Comparison of ENCODE assay signal across 10 mouse cellular contexts in genomic region chr2:60922351-60922750, GRCm38 (mm10). TPM values are rescaled to one million over a fixed set of nuclear protein-coding genes. Genes with fewer than 3 reads are reported as not detected.
DNase-seq lines count a peak whose midpoint lies in the region; ATAC-seq and TF ChIP-seq lines count a peak whose summit lies in the region.
"Had no signal": no experiment of that assay in that cellular context is flagged by ENCODE, and none has a peak within 500 bp of the region (broad histone marks: within the 10 kb centered on the region; RNA-seq: fewer than 3 reads in every experiment).

No protein-coding gene starts in this region.

- no peak overlapping the region for H3K4me3 ChIP-seq in hindbrain, embryonic 11.5 days (ENCODE audit: low read depth, low read length)
- H3K4me3 ChIP-seq in hindbrain, postnatal 0 days (ENCODE audit: low read length): no peak overlapping the region
- H3K4me3 ChIP-seq in embryonic fibroblast, embryonic 13.5 days (ENCODE audit: insufficient read depth, low read length): no peak overlapping the region
- no peak overlapping the region for H3K4me3 ChIP-seq in intestine, embryonic 16.5 days (ENCODE audit: low read length)
- H3K4me3 ChIP-seq in lung, postnatal 0 days (ENCODE audit: low read depth, low read length): no peak overlapping the region
- H3K4me3 ChIP-seq in forebrain, embryonic 11.5 days (ENCODE audit: low read depth, low read length): no peak overlapping the region
- H3K4me3 ChIP-seq: neural tube, embryonic 13.5 days had no signal

- no peak overlapping the region for H3K27ac ChIP-seq in hindbrain, embryonic 11.5 days (ENCODE audit: low read depth, low read length)
- no peak overlapping the region for H3K27ac ChIP-seq in hindbrain, postnatal 0 days
- peak overlapping the region; percentile 68 for H3K27ac ChIP-seq in embryonic fibroblast, embryonic 13.5 days (ENCODE audit: insufficient read depth, low read length)
- peak overlapping the region; percentile 45; the same call in 1 of the 2 replicates for H3K27ac ChIP-seq in intestine, embryonic 16.5 days (ENCODE audit: low read length)
- H3K27ac ChIP-seq in lung, postnatal 0 days (ENCODE audit: low read length): peak overlapping the region; percentile 80
- H3K27ac ChIP-seq in forebrain, embryonic 11.5 days (ENCODE audit: low read depth, low read length): no peak overlapping the region
- H3K27ac ChIP-seq: neural tube, embryonic 13.5 days had no signal

- no peak for TF ChIP-seq CTCF in hindbrain, postnatal 0 days (IDR thresholded peaks at IDR 0.05; ENCODE audit: low read depth)
- no peak for TF ChIP-seq CTCF in embryonic fibroblast, embryonic 13.5 days (IDR thresholded peaks at IDR 0.05; ENCODE audit: borderline replicate concordance, insufficient read depth, low read length)
- TF ChIP-seq CTCF in lung, postnatal 0 days (IDR thresholded peaks at IDR 0.05): no peak

- TF ChIP-seq POLR2A in embryonic fibroblast, embryonic 13.5 days (IDR thresholded peaks at IDR 0.05; ENCODE audit: low read depth, low read length): no peak

- H3K36me3 ChIP-seq in hindbrain, embryonic 11.5 days (ENCODE audit: control insufficient read depth, insufficient read depth, low read length): no peaks in the 10 kb centered on the region
- H3K36me3 ChIP-seq in hindbrain, postnatal 0 days (ENCODE audit: insufficient read depth, low read length): no peaks in the 10 kb centered on the region
- no peaks in the 10 kb centered on the region for H3K36me3 ChIP-seq in intestine, embryonic 16.5 days (ENCODE audit: control insufficient read depth, insufficient read depth, low read length)
- H3K36me3 ChIP-seq in lung, postnatal 0 days (ENCODE audit: insufficient read depth, low read length): no peaks in the 10 kb centered on the region
- no peaks in the 10 kb centered on the region for H3K36me3 ChIP-seq in forebrain, embryonic 11.5 days (ENCODE audit: control insufficient read depth, insufficient read depth, low read length)
- H3K36me3 ChIP-seq: neural tube, embryonic 13.5 days had no signal

- H3K4me2 ChIP-seq in hindbrain, embryonic 11.5 days (replicated peaks; ENCODE audit: low read depth, low read length): no peak overlapping the region
- no peak overlapping the region for H3K4me2 ChIP-seq in hindbrain, postnatal 0 days (ENCODE audit: low read depth, low read length)
- H3K4me2 ChIP-seq in intestine, embryonic 16.5 days (ENCODE audit: low read depth, low read length): 0 out of 2 replicates have a peak overlapping the region, but pooled peaks have one; percentile 3
- peak overlapping the region; percentile 8; the same call in 1 of the 2 replicates for H3K4me2 ChIP-seq in lung, postnatal 0 days (replicated peaks; ENCODE audit: low read depth, low read length)
- H3K4me2 ChIP-seq in forebrain, embryonic 11.5 days (ENCODE audit: low read depth, low read length, severe bottlenecking): no peak overlapping the region
- H3K4me2 ChIP-seq: neural tube, embryonic 13.5 days had no signal

- no peaks in the 10 kb centered on the region for H3K9me3 ChIP-seq in hindbrain, embryonic 11.5 days (ENCODE audit: control insufficient read depth, low read length)
- no peaks in the 10 kb centered on the region for H3K9me3 ChIP-seq in hindbrain, postnatal 0 days (ENCODE audit: low read length)
- H3K9me3 ChIP-seq in intestine, embryonic 16.5 days (ENCODE audit: control insufficient read depth, low read length): no peaks in the 10 kb centered on the region
- no peaks in the 10 kb centered on the region for H3K9me3 ChIP-seq in lung, postnatal 0 days (ENCODE audit: low read length)
- no peaks in the 10 kb centered on the region for H3K9me3 ChIP-seq in forebrain, embryonic 11.5 days (ENCODE audit: control insufficient read depth, low read length)
- H3K9me3 ChIP-seq: neural tube, embryonic 13.5 days had no signal

- DNase-seq in hindbrain, embryonic 11.5 days (ENCODE audit: low spot score): no peak
- no peak for DNase-seq in hindbrain, postnatal 0 days (ENCODE audit: low spot score)
- DNase-seq in lung, postnatal 0 days (ENCODE audit: low spot score): peak; percentile 75
- DNase-seq in spleen, postnatal 14 days (ENCODE audit: low spot score in 2 of 2): no peak
- DNase-seq in forebrain, embryonic 11.5 days (ENCODE audit: low spot score): no peak
- DNase-seq in adrenal gland, postnatal 10 days: no peak
- DNase-seq: cerebellum, postnatal 14 days had no signal

- no peaks in the 10 kb centered on the region for H3K4me1 ChIP-seq in hindbrain, embryonic 11.5 days (replicated peaks; ENCODE audit: control insufficient read depth, insufficient read depth, low read length)
- peaks cover 3% of the 10 kb centered on the region; the same call in 1 of the 2 replicates for H3K4me1 ChIP-seq in hindbrain, postnatal 0 days (ENCODE audit: insufficient read depth, low read length)
- peaks cover 10% of the 10 kb centered on the region for H3K4me1 ChIP-seq in embryonic fibroblast, embryonic 13.5 days (ENCODE audit: control insufficient read depth, insufficient read depth, low read length)
- H3K4me1 ChIP-seq in intestine, embryonic 16.5 days (ENCODE audit: control insufficient read depth, insufficient read depth, low read length): peaks cover 13% of the 10 kb centered on the region
- peaks cover 29% of the 10 kb centered on the region; the same call in 1 of the 2 replicates for H3K4me1 ChIP-seq in lung, postnatal 0 days (ENCODE audit: insufficient read depth, low read depth, low read length)
- no peaks in the 10 kb centered on the region for H3K4me1 ChIP-seq in forebrain, embryonic 11.5 days (replicated peaks; ENCODE audit: control insufficient read depth, insufficient read depth, low read length)

- TF ChIP-seq EP300 in lung, postnatal 0 days (IDR thresholded peaks at IDR 0.05): peak; percentile 73

- no peaks in the 10 kb centered on the region for H3K27me3 ChIP-seq in hindbrain, embryonic 11.5 days (ENCODE audit: control insufficient read depth, insufficient read depth, low read length)
- no peaks in the 10 kb centered on the region for H3K27me3 ChIP-seq in hindbrain, postnatal 0 days (ENCODE audit: insufficient read depth, low read length)
- no peaks in the 10 kb centered on the region for H3K27me3 ChIP-seq in intestine, embryonic 16.5 days (replicated peaks; ENCODE audit: control insufficient read depth, insufficient read depth, low read length)
- no peaks in the 10 kb centered on the region for H3K27me3 ChIP-seq in lung, postnatal 0 days (replicated peaks; ENCODE audit: insufficient read depth, low read length)
- H3K27me3 ChIP-seq in forebrain, embryonic 11.5 days (ENCODE audit: control insufficient read depth, insufficient read depth, low read length): no peaks in the 10 kb centered on the region
- H3K27me3 ChIP-seq: neural tube, embryonic 13.5 days had no signal

- WGBS in hindbrain, embryonic 11.5 days: 66% methylated on average over 5 of the region's 5 CpGs
- WGBS in hindbrain, postnatal 0 days: 33% methylated on average over 5 of the region's 5 CpGs
- 42% methylated on average over 5 of the region's 5 CpGs for WGBS in intestine, embryonic 16.5 days
- WGBS in lung, postnatal 0 days: 14% methylated on average over 5 of the region's 5 CpGs
- 76% methylated on average over 5 of the region's 5 CpGs for WGBS in forebrain, embryonic 11.5 days

- H3K9ac ChIP-seq in hindbrain, embryonic 11.5 days (ENCODE audit: low read depth, low read length): no peak overlapping the region
- H3K9ac ChIP-seq in hindbrain, postnatal 0 days (replicated peaks; ENCODE audit: low read length): no peak overlapping the region
- no peak overlapping the region for H3K9ac ChIP-seq in intestine, embryonic 16.5 days (ENCODE audit: low read depth, low read length)
- no peak overlapping the region for H3K9ac ChIP-seq in lung, postnatal 0 days (replicated peaks; ENCODE audit: low read depth)
- H3K9ac ChIP-seq in forebrain, embryonic 11.5 days (ENCODE audit: low read length): no peak overlapping the region
- H3K9ac ChIP-seq: neural tube, embryonic 13.5 days had no signal

- ATAC-seq in hindbrain, embryonic 11.5 days (ENCODE audit: low FRiP score): peak; percentile 12; the same call in 1 of the 2 replicates
- ATAC-seq in hindbrain, postnatal 0 days: no peak
- ATAC-seq in intestine, embryonic 16.5 days: 0 out of 2 replicates have a peak, but pooled peaks have one; percentile 28
- peak; percentile 76 for ATAC-seq in lung, postnatal 0 days
- no peak for ATAC-seq in forebrain, embryonic 11.5 days (replicated peaks; ENCODE audit: low FRiP score)

RNA-seq across cellular contexts. Expression of gene Rbms1, which starts 40.6 kb away (rescaled TPM):
- polyA plus RNA-seq in hindbrain, embryonic 11.5 days (2014; fragmentation: Nextera tagmentation; extraction: Ambion mirVana): 66.7 and 78.6 TPM in 2 replicates
- total RNA-seq in hindbrain, postnatal 0 days (2014; rRNA removed): 39.0 and 66.2 TPM in 2 replicates
- 59.2 and 69.7 TPM in 2 replicates for polyA plus RNA-seq in hindbrain, postnatal 0 days (2015; fragmentation: Nextera tagmentation; extraction: Ambion mirVana)
- 222 and 231 TPM in 2 replicates for polyA plus RNA-seq in embryonic fibroblast, embryonic 13.5 days (2011; ENCODE audit: insufficient read length, low read depth, missing spikeins)
- polyA plus RNA-seq in intestine, embryonic 16.5 days (2015; fragmentation: Nextera tagmentation; extraction: Ambion mirVana): 66.8 and 72.2 TPM in 2 replicates
- 156 and 168 TPM in 2 replicates for polyA plus RNA-seq in lung, postnatal 0 days (2015; fragmentation: Nextera tagmentation; extraction: Ambion mirVana)
- 37.8 and 39.5 TPM in 2 replicates for polyA plus RNA-seq in forebrain, embryonic 11.5 days (2014; fragmentation: Nextera tagmentation; extraction: Ambion mirVana)
- total RNA-seq in adrenal gland, postnatal 10 days (2021): 10 to 100 TPM; 71.0 to 89.6 TPM

Comparison
In these comparisons a context has a peak if more than half of its experiments do, and no peak if none do; other contexts are left out.
1. ATAC-seq: peak in hindbrain, embryonic 11.5 days (single experiment), intestine, embryonic 16.5 days (single experiment) and lung, postnatal 0 days (single experiment); none in hindbrain, postnatal 0 days (single experiment) and forebrain, embryonic 11.5 days (single experiment).
2. H3K27ac ChIP-seq: peak in embryonic fibroblast, embryonic 13.5 days (single experiment), intestine, embryonic 16.5 days (single experiment) and lung, postnatal 0 days (single experiment); none in hindbrain, embryonic 11.5 days (single experiment), hindbrain, postnatal 0 days (single experiment) and forebrain, embryonic 11.5 days (single experiment).
3. H3K4me2 ChIP-seq: peak in intestine, embryonic 16.5 days (single experiment) and lung, postnatal 0 days (single experiment); none in hindbrain, embryonic 11.5 days (single experiment), hindbrain, postnatal 0 days (single experiment) and forebrain, embryonic 11.5 days (single experiment).